In genomic region chr3:54477986-54478385, GRCm38 (mm10) we compare ENCODE assay signal across 13 mouse cellular contexts.
DNase-seq lines count a peak whose midpoint lies in the region; ATAC-seq lines count a peak whose summit lies in the region.
"Had no signal": no experiment of that assay in that cellular context is flagged by ENCODE, and none has a peak within 500 bp of the region (broad histone marks: within the 10 kb centered on the region; RNA-seq: fewer than 3 reads in every experiment).

No protein-coding gene starts in this region.

- H3K36me3 ChIP-seq in lung, embryonic 15.5 days = no peaks in the 10 kb centered on the region
- H3K36me3 ChIP-seq in stomach, embryonic 16.5 days (ENCODE audit: control insufficient read depth, insufficient read depth, low read length) = no peaks in the 10 kb centered on the region
- H3K36me3 ChIP-seq: G1E; hindbrain, embryonic 13.5 days; kidney, embryonic 15.5 days; midbrain, embryonic 15.5 days had no signal

- peaks cover 2% of the 10 kb centered on the region; the same call in 1 of the 2 replicates for H3K4me1 ChIP-seq in lung, embryonic 15.5 days
- no peaks in the 10 kb centered on the region for H3K4me1 ChIP-seq in stomach, embryonic 16.5 days (ENCODE audit: control insufficient read depth, insufficient read depth, low read length)
- H3K4me1 ChIP-seq: hindbrain, embryonic 13.5 days; midbrain, embryonic 15.5 days had no signal

- H3K27me3 ChIP-seq in lung, embryonic 15.5 days = no peaks in the 10 kb centered on the region
- H3K27me3 ChIP-seq in stomach, embryonic 16.5 days (ENCODE audit: control insufficient read depth, insufficient read depth, low read length) = no peaks in the 10 kb centered on the region
- H3K27me3 ChIP-seq: hindbrain, embryonic 13.5 days; kidney, embryonic 15.5 days; midbrain, embryonic 15.5 days had no signal

- H3K4me2 ChIP-seq in lung, embryonic 15.5 days = no peak overlapping the region
- H3K4me2 ChIP-seq in stomach, embryonic 16.5 days (ENCODE audit: low read depth, low read length) = no peak overlapping the region
- H3K4me2 ChIP-seq: hindbrain, embryonic 13.5 days; kidney, embryonic 15.5 days; midbrain, embryonic 15.5 days had no signal

- H3K27ac ChIP-seq in lung, embryonic 15.5 days = peak overlapping the region; percentile 29
- H3K27ac ChIP-seq in stomach, embryonic 16.5 days (ENCODE audit: low read length) = peak overlapping the region; percentile 35; the same call in 1 of the 2 replicates
- H3K27ac ChIP-seq: hindbrain, embryonic 13.5 days; kidney, embryonic 15.5 days; midbrain, embryonic 15.5 days had no signal

- DNase-seq in embryo, embryonic 11 days = peak; percentile 9
- DNase-seq in embryo, embryonic 10.5 days (ENCODE audit: low spot score) = no peak
- no peak for DNase-seq in lung, adult 18-20 months
- peak; percentile 36 to 54 for DNase-seq in heart, postnatal 14 days
- no peak for DNase-seq in thymus, adult 18-20 months
- no peak for DNase-seq in thymus, postnatal 14 days
- DNase-seq: right cerebral cortex, adult 18-20 months had no signal

- intact Hi-C loops in heart, postnatal 14 days (cut with DNase I) = loop anchor here (5.0 kb wide), 1 partner anchor 116 kb away; the partner anchor contains the start of gene Postn

- H3K9ac ChIP-seq in lung, embryonic 15.5 days = no peak overlapping the region
- no peak overlapping the region for H3K9ac ChIP-seq in stomach, embryonic 16.5 days (ENCODE audit: low read length)
- H3K9ac ChIP-seq: hindbrain, embryonic 13.5 days; kidney, embryonic 15.5 days; midbrain, embryonic 15.5 days had no signal

- peak; percentile 86 for ATAC-seq in lung, embryonic 15.5 days (ENCODE audit: borderline replicate concordance, extremely low read depth, low FRiP score, low TSS enrichment)
- peak; percentile 60; the same call in 1 of the 2 replicates for ATAC-seq in stomach, embryonic 16.5 days (ENCODE audit: insufficient read depth, low FRiP score)
- ATAC-seq: midbrain, embryonic 15.5 days had no signal

- 37% methylated on average over 4 of the region's 4 CpGs for WGBS in lung, embryonic 15.5 days
- WGBS in stomach, embryonic 16.5 days = 39% methylated on average over 4 of the region's 4 CpGs

- no peaks in the 10 kb centered on the region for H3K9me3 ChIP-seq in lung, embryonic 15.5 days
- H3K9me3 ChIP-seq in stomach, embryonic 16.5 days (replicated peaks; ENCODE audit: control insufficient read depth, low read length) = no peaks in the 10 kb centered on the region
- H3K9me3 ChIP-seq: hindbrain, embryonic 13.5 days; kidney, embryonic 15.5 days; midbrain, embryonic 15.5 days had no signal

- no peak overlapping the region for H3K4me3 ChIP-seq in lung, embryonic 15.5 days
- H3K4me3 ChIP-seq in stomach, embryonic 16.5 days (replicated peaks; ENCODE audit: low read length) = no peak overlapping the region
- H3K4me3 ChIP-seq: hindbrain, embryonic 13.5 days; kidney, embryonic 15.5 days; midbrain, embryonic 15.5 days had no signal

Comparison
In these comparisons a context has a peak if more than half of its experiments do, and no peak if none do; other contexts are left out.
1. DNase-seq: peak in embryo, embryonic 11 days (single experiment) and heart, postnatal 14 days (2 of 2); none in embryo, embryonic 10.5 days (single experiment), lung, adult 18-20 months (0 of 2), thymus, adult 18-20 months (0 of 2) and thymus, postnatal 14 days (single experiment).